Mouse (Mus musculus): ENCODE data around the gene Sept9. TPM values are rescaled to one million over a fixed set of nuclear protein-coding genes. Genes with fewer than 3 reads are reported as not detected.

Gene Sept9
- polyA plus RNA-seq, 1 experiment from 2014 or later: 186 TPM

DNA sequence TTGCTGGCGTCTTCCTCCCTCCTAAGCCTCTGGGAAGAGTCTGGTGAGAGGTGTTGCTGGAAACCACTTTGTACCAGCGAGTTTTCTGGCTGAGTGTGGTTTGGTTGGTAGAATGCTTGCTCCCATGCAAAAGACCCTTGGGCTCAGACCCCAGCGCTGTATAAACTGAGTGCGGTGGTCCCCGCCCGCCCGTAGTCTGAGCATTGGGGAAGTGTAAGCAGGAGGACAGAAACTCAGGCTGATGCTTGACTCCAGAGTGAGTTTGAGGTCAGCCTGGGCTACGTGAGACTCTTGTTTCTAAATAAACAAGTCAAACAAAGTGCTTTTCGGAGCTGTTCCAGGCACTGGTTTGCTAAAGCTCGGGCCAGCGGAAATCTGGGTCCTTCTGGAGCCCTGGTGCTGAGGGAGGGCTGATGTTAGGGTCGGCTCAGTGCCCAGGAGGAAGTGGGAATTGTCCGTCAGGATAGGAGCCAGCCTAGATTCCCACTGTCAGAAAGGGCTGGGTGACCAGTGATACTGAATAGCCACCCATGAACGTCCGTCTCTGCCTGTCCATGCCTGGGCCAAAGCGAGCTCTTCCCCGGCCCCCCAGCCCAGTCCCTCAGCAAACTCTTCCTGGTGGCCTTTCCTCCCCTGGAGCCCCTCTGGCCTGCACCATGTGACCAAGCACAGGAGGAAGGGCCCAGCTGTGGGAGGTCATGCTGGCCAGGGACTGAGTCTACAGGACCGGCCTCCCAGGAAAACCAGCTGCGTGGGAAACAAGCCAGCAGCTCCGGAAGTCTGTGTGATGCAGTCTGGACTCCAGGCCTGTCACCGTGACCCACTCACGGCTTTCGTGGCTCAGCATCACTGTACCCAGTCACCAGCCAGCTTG lies 112.8 kb downstream of the Sept9 start:
- H3K27ac ChIP-seq (replicated peaks): peak overlapping the region; percentile 67
- WGBS: 74% methylated on average over 23 of the region's 23 CpGs
- H3K4me3 ChIP-seq: no peak overlapping the region
- no peaks in the 10 kb centered on the region for H3K36me3 ChIP-seq
- no peaks in the 10 kb centered on the region for H3K27me3 ChIP-seq (ENCODE audit: low read depth, poor library complexity, severe bottlenecking)
- H3K4me1 ChIP-seq: peaks cover 97% of the 10 kb centered on the region
- peak; percentile 26 for DNase-seq (ENCODE audit: low spot score)
- no peaks in the 10 kb centered on the region for H3K9me3 ChIP-seq (replicated peaks)

DNA sequence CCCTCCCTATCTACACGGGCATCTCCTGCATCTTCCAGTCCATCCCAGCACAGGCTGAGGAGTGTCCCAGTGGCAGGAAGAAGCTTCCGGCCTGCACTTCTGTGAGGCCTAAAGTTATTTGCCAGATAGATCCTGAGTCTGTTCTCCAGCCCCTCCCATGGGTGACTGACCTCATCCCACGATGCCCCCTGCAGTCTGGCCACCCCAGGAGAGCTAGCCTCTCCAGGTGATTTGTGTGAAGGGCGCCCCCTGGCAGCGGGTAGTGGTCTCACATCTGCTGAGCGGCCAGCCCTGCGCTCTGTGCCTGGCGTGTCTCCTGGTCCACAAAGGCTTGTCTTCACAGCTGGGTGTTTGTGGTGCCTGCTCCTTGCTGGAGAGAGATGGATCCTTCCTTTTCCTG lies 113.5 kb downstream of the Sept9 start:
- peak overlapping the region; percentile 67 for H3K27ac ChIP-seq (replicated peaks)
- peak; percentile 50 for DNase-seq (ENCODE audit: low spot score)
- peaks cover 97% of the 10 kb centered on the region for H3K4me1 ChIP-seq
- WGBS: 49% methylated on average over 8 of the region's 8 CpGs
- no peaks in the 10 kb centered on the region for H3K9me3 ChIP-seq (replicated peaks)
- no peaks in the 10 kb centered on the region for H3K27me3 ChIP-seq (ENCODE audit: low read depth, poor library complexity, severe bottlenecking)
- H3K36me3 ChIP-seq: no peaks in the 10 kb centered on the region
- H3K4me3 ChIP-seq: no peak overlapping the region

DNA sequence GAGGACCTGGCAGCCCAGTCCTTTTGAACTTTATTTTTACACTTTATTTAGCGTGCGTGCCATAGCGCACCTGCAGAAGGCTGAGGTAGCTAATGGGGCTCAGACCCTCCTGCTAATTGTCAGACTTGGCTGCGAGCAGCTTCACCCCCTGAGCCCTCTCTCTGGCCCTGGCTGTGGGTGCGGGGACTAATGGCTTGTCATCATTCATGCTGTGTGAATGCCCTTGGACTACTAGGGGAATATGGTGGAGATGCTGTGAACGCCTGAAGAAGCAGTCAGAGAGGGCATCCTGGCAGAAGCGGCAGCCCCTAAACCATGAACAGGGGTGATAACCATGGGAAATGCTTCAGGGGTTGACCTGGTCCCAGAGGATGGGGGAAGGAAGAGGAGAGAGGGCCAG lies 114.0 kb downstream of the Sept9 start:
- Histone ChIP-seq H3K27me3 (ENCODE audit: low read depth, poor library complexity, severe bottlenecking) (no peaks in the 10 kb centered on the region), H3K4me1 (peaks cover 97% of the 10 kb centered on the region), H3K36me3 (no peaks in the 10 kb centered on the region), H3K9me3 (replicated peaks) (no peaks in the 10 kb centered on the region), H3K4me3 (no peak overlapping the region), H3K27ac (replicated peaks) (peak overlapping the region; percentile 67)
- no peak for DNase-seq (ENCODE audit: low spot score)
- 94% methylated on average over 7 of the region's 7 CpGs for WGBS

DNA sequence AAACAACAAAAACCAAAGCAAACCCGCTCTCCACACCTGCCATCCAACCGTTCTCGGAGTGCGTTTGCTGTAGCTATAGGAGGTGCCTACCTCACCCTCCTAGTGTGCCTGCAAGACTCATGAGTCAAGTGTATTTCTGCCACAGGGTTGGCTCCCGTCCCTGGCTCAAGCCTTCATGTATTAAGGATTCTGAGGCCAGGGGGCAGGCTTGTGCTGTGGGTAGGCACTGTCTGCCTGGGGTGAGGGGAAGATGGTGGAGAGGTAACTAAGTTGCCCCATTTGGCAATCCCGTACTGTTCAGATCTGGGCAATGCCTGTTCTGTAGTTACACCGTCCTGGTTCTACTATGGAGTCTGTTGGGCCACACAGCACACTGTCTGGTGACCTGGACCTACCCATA lies 114.6 kb downstream of the Sept9 start:
- Histone ChIP-seq H3K4me3 (no peak overlapping the region), H3K9me3 (replicated peaks) (no peaks in the 10 kb centered on the region), H3K4me1 (peaks cover 97% of the 10 kb centered on the region), H3K27ac (replicated peaks) (peak overlapping the region; percentile 63; the same call in 1 of the 2 replicates), H3K27me3 (ENCODE audit: low read depth, poor library complexity, severe bottlenecking) (no peaks in the 10 kb centered on the region), H3K36me3 (no peaks in the 10 kb centered on the region)
- DNase-seq (ENCODE audit: low spot score): no peak
- 91% methylated on average over 7 of the region's 7 CpGs for WGBS

DNA sequence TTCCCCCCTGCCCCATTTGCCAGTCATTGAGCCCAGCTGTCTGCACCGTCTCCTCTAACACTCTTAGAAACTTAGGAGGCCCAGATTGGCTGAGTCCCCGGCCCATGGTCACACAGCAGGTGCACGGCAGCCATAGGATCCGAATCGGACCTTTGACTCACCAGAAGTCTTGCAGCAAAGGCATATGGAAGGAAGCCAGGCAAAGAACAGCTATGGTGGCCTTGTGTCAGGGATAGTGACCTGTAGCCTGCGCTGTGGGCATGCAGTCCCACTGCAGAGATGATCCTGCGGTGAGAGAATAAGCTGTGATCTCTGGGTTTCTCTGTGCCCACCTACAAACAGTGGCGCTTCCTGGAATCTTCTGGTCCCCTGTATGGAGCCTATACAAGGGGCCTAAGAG lies 115.1 kb downstream of the Sept9 start:
- Histone ChIP-seq H3K4me3 (no peak overlapping the region), H3K27ac (replicated peaks) (peak overlapping the region; percentile 63), H3K9me3 (replicated peaks) (no peaks in the 10 kb centered on the region), H3K36me3 (no peaks in the 10 kb centered on the region), H3K27me3 (ENCODE audit: low read depth, poor library complexity, severe bottlenecking) (no peaks in the 10 kb centered on the region), H3K4me1 (peaks cover 97% of the 10 kb centered on the region)
- WGBS: 93% methylated on average over 8 of the region's 8 CpGs
- no peak for DNase-seq (ENCODE audit: low spot score)

DNA sequence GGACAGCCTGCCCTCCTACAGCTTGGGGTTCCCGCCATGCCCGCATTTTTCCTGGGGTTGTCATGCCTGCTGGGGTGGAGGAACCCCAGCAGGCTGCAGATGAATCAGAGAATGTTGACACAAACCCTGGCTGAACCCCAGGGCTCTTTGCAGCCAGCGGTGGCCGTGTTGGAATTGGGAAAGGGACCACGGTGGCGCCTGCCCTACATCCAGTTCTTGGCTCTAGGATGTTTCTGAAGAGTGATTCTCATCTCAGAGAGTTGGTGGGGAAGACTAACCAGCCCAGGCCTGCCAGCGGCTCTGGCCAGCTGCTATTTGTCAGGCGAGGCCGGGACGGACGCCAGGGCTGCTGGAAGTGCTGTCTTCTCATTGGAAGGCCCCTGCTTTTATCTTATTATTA lies 115.8 kb downstream of the Sept9 start:
- Histone ChIP-seq H3K9me3 (replicated peaks) (no peaks in the 10 kb centered on the region), H3K27ac (replicated peaks) (peak overlapping the region; percentile 63), H3K4me3 (no peak overlapping the region), H3K36me3 (no peaks in the 10 kb centered on the region), H3K27me3 (ENCODE audit: low read depth, poor library complexity, severe bottlenecking) (no peaks in the 10 kb centered on the region), H3K4me1 (peaks cover 97% of the 10 kb centered on the region)
- DNase-seq (ENCODE audit: low spot score): no peak
- 90% methylated on average over 11 of the region's 11 CpGs for WGBS

DNA sequence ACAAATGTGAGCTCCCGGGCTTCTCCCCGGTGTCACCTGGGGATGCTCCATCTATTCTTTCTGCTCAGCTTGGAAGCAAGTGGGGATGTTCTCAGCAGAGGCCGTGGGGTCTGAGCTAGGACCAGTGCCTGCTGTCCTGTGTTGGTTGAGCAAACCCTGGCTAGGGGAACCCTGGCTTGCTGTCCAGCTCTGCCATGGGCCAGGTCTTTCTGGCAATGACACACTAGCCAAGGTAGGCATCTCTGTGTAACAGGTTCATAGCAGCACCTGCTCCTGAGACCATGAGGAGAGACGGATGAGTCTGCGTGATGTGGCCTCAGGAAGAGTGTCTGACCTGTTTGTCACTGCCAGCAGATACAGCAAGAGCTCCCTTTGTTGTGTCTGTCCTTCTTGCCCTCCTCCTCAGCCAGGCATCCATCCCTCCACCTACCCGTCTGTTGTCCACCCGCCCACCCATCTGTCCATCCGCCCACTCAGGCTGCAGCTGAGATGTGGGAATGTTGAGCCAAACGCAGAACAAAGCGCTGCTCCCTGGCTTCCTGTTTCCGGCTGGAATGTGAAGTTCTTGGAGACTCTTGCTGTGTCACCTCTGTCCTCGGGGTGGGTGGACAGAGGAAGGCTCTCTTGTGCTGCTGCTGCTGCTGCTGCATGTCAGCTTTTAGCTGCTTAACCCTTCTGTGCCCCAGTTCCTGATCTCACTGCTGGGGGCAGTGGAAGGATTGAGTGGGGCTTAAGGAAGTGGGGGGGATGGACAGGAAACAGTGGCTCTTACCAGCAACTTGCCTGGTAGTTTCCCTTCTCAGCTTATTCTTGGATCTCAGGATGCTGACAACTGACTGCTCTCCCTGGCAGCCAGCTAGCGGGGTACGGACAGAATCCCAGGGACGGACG lies 117.2 kb downstream of the Sept9 start:
- 56% methylated on average over 16 of the region's 16 CpGs for WGBS
- H3K36me3 ChIP-seq: no peaks in the 10 kb centered on the region
- H3K4me1 ChIP-seq: peaks cover 97% of the 10 kb centered on the region
- H3K27ac ChIP-seq (replicated peaks): peak overlapping the region; percentile 84
- H3K27me3 ChIP-seq (ENCODE audit: low read depth, poor library complexity, severe bottlenecking): no peaks in the 10 kb centered on the region
- H3K4me3 ChIP-seq: peak overlapping the region; percentile 23; the same call in 1 of the 2 replicates
- peak; percentile 44 for DNase-seq (ENCODE audit: low spot score)
- H3K9me3 ChIP-seq (replicated peaks): no peaks in the 10 kb centered on the region

DNA sequence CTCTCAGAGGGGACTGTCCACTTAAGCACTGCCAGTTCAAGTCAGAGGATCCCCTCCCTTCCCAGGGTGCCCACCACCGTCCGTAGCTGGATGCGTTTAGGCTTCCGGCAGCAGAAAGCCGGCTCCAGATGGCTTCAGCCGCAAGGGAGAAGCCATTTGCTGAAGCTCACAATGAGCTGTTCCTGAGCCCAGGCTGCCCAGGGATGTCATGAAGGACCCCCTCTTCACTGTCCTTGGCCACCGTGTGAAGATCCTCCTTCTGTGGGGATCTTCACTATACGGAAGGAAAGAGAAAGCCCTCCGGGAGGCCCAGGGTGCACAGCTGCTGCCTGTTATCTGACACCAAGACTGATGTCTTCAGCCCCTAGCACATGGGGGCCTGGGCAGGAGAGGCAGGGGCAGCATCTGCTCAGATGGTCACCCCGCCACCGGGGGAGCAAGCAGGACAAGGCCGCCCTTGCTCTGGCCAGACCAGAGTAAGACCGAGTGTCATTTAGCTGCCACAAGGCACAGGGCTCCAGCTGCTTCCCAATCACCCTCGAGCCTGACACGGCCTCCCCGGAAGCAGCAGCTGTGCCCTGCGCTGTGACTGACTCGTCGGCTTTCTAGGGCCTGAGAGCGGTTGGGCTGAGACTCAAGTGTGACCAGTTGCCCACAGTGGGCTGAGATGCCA lies 118.1 kb downstream of the Sept9 start:
- peaks cover 92% of the 10 kb centered on the region for H3K4me1 ChIP-seq
- H3K27ac ChIP-seq (replicated peaks): peak overlapping the region; percentile 84
- H3K36me3 ChIP-seq: no peaks in the 10 kb centered on the region
- DNase-seq (ENCODE audit: low spot score): peak; percentile 46
- H3K4me3 ChIP-seq: peak overlapping the region; percentile 23; the same call in 1 of the 2 replicates
- no peaks in the 10 kb centered on the region for H3K27me3 ChIP-seq (ENCODE audit: low read depth, poor library complexity, severe bottlenecking)
- WGBS: 46% methylated on average over 20 of the region's 20 CpGs
- no peaks in the 10 kb centered on the region for H3K9me3 ChIP-seq (replicated peaks)

DNA sequence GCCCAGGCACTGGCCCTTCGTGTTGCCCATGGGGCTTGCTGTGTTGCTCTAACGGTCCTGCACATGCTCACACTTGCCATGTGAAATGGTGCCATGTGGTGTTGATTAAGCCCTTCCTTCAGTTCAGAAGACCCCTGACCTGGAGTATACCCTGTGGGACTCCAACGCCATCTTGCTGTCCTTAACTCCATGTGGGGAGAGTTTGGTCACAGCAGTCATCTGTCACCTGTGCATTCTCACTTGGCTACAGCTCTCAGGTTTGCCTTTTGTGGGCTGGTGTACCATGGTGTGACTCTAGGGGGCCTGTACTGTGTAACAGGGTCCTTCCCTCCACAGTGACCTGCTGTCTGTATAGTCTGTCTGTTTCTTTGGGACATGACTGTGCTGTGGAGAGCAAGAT lies 118.7 kb downstream of the Sept9 start:
- Histone ChIP-seq H3K4me3 (no peak overlapping the region), H3K27ac (replicated peaks) (peak overlapping the region; percentile 84), H3K9me3 (replicated peaks) (no peaks in the 10 kb centered on the region), H3K36me3 (no peaks in the 10 kb centered on the region), H3K4me1 (peaks cover 86% of the 10 kb centered on the region), H3K27me3 (ENCODE audit: low read depth, poor library complexity, severe bottlenecking) (no peaks in the 10 kb centered on the region)
- WGBS: 69% methylated on average over 3 of the region's 3 CpGs
- DNase-seq (ENCODE audit: low spot score): no peak

DNA sequence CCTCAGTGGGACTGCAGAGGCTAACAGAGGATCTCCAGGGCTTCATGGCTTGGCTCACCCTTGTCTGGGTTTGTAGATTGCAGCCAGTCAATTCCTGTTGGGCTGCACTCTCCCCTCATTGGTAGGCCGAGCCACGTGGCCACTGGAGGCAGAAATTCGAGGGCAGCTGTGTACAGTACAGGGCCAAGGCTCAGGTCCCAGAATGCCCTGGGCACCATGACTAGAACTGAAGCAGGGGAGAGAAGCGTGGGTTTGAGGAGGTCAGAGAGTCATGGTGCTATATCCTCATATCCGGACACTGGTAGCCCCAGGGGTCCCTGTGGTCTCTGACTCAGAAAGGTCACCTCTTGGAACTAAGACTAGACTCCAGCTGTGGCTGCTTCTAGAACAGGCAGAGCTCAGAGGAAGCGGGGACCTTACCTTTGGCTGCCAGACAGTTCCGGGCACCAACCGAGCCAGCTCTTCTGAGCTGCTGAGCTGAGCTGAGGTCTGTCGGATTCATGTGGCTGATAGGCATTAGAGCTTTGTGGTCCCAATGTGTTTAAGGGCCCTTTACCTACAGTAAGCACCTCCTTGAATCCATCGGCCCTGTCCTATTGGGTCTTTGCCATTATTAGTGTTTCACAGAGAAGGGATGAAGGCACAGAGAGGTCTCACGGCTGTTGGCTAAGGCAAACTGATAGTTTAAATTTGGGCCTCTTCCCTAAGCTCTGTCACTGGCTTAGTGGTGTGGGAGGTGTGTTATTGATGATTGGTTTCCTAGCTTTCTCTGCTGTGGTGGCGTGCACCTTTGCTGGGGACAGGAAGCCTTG lies 119.5 kb downstream of the Sept9 start:
- Histone ChIP-seq H3K9me3 (replicated peaks) (no peaks in the 10 kb centered on the region), H3K36me3 (no peaks in the 10 kb centered on the region), H3K4me1 (peaks cover 88% of the 10 kb centered on the region), H3K27me3 (ENCODE audit: low read depth, poor library complexity, severe bottlenecking) (no peaks in the 10 kb centered on the region), H3K4me3 (no peak overlapping the region), H3K27ac (replicated peaks) (peak overlapping the region; percentile 84)
- DNase-seq (ENCODE audit: low spot score): no peak
- 71% methylated on average over 12 of the region's 12 CpGs for WGBS

DNA sequence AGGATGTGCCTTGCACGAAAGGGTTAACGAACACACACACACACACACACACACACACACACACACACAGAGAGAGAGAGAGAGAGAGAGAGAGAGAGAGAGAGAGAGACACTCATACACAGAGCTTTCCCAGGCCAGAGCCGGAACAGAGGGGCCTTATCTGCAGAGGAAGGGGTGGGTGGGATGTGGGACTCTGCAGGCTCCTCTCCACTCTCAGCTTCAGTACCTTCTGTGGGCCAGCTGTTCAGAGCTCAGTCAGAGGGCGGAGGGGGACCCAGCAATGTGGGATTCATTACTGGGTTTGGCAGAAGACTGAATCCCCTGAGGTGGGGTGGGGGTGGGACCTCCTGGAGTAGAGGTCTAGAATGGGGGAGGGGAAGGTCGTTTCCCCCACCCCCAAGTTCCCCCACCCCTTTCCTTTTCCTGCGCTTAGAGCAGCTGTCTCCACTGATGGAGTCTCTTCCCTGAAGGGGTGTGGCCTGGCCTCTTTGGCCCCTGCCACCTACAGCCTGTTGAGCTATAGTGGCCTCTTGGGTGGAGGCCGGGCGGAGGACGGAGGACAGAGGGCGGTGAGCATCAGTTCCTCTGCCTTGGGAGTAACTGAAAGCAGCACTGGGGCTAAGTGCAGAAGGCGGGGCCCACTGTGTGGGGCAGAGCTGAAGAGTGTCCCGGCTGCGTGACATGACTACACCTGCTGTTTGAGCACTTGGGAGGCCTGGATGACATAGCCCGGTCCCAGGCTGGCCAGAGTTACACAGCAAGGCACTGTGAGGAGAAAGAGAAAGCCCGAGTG lies 120.3 kb downstream of the Sept9 start:
- Histone ChIP-seq H3K27ac (replicated peaks) (peak overlapping the region; percentile 84), H3K9me3 (replicated peaks) (no peaks in the 10 kb centered on the region), H3K4me1 (peaks cover 88% of the 10 kb centered on the region), H3K27me3 (ENCODE audit: low read depth, poor library complexity, severe bottlenecking) (no peaks in the 10 kb centered on the region), H3K36me3 (no peaks in the 10 kb centered on the region), H3K4me3 (0 out of 2 replicates have a peak overlapping the region, but pooled peaks have one; percentile 9)
- DNase-seq (ENCODE audit: low spot score): peak; percentile 38
- WGBS: 54% methylated on average over 14 of the region's 15 CpGs

Data from midbrain, embryonic 10.5 days (tissue).